Mouse (Mus musculus) C2C12 (cell line): Measurements from ENCODE around the gene Glt28d2.

Experiments used
- CTCF ChIP-seq: IDR thresholded peaks from one replicate; pipeline ENCODE4 v1.5.1; 2011; ENCODE audit not compliant: control insufficient read depth, insufficient read depth, insufficient read length
- MYOD1 ChIP-seq: IDR thresholded peaks from one replicate; pipeline ENCODE4 v1.6.1; 2011; ENCODE audit warnings: low read depth; ENCODE audit not compliant: control insufficient read depth, insufficient read length

DNA sequence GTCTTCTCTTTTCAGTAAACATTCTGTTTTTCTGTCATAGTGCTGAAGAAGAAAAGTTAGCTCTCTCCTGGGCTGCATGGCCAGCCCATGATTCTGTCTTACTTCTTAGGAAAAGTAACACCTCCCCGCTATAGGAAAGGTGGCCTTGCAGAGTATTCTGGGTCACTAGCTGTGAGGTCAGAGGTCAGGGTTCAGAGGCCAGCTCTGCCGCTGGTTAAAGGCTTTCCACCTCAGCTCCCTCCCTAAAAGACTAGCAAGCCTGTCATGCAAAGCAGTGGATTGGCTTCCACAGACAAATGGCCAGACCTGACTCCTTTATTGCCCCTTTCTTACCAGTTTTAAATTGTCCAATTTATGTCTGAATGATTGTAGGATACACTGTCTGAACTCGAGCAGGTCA lies 23.3 kb downstream of the Glt28d2 start:
- TF ChIP-seq CTCF (no peak), MYOD1 (no peak)
